Mouse (Mus musculus) monocyte, adult 2 months (primary cell): ENCODE data around the gene Stxbp1.
A peak's percentile ranks its signal among the peaks of the same experiment; 100 is the strongest.

Experiments
- DNase-seq, 2 experiments: peaks; one replicate each; pipeline ENCODE4 v3.0.0; 2022; ENCODE audit warnings: low spot score in 2 of 2, low read depth in 1 of 2

Stxbp1 gene

GRCm38 (mm10) chr2:32795748-32796418 lies 51.2 kb downstream of the Stxbp1 start:
- DNase-seq: no peak

GRCm38 (mm10) chr2:32791297-32791696 lies 55.7 kb downstream of the Stxbp1 start:
- no peak for DNase-seq

- no peak for DNase-seq
Measured at GRCm38 (mm10) chr2:32788581-32788980, 58.5 kb downstream of the Stxbp1 start.

GRCm38 (mm10) chr2:32787176-32787575 lies 59.9 kb downstream of the Stxbp1 start:
- DNase-seq: no peak

- DNase-seq: no peak
Measured at GRCm38 (mm10) chr2:32784048-32784681, 62.9 kb downstream of the Stxbp1 start, which contains the start of gene Cfap157. Gene Cfap157, minus strand, starts transcription at chr2:32784428.

- no peak for DNase-seq
Measured at GRCm38 (mm10) chr2:32781710-32782109, 65.3 kb downstream of the Stxbp1 start.

GRCm38 (mm10) chr2:32779714-32780113 lies 67.3 kb downstream of the Stxbp1 start:
- DNase-seq: no peak

GRCm38 (mm10) chr2:32779131-32779530 lies 67.9 kb downstream of the Stxbp1 start:
- DNase-seq: peak; percentile 12 to 34

GRCm38 (mm10) chr2:32778081-32778480 lies 69.0 kb downstream of the Stxbp1 start:
- no peak for DNase-seq

- no peak for DNase-seq
Measured at GRCm38 (mm10) chr2:32776192-32776591, 70.9 kb downstream of the Stxbp1 start.

GRCm38 (mm10) chr2:32775359-32776074 lies 71.5 kb downstream of the Stxbp1 start, which contains the start of the genes Ttc16 and Ptrh1:
Gene Ttc16, minus strand, starts transcription at chr2:32775633.
Gene Ptrh1, plus strand, starts transcription at chr2:32775786.
- DNase-seq: peak; percentile 94 to 98

GRCm38 (mm10) chr2:32772626-32773279 lies 74.3 kb downstream of the Stxbp1 start:
- DNase-seq: no peak

GRCm38 (mm10) chr2:32771886-32772285 lies 75.2 kb downstream of the Stxbp1 start:
- DNase-seq: no peak

- no peak for DNase-seq
Measured at GRCm38 (mm10) chr2:32769327-32770085, 77.5 kb downstream of the Stxbp1 start.

- DNase-seq: no peak
Measured at GRCm38 (mm10) chr2:32768661-32769285, 78.3 kb downstream of the Stxbp1 start.

GRCm38 (mm10) chr2:32767241-32767640 lies 79.8 kb downstream of the Stxbp1 start:
- DNase-seq: no peak

GRCm38 (mm10) chr2:32763353-32763752 lies 83.7 kb downstream of the Stxbp1 start:
- DNase-seq: no peak

GRCm38 (mm10) chr2:32761859-32762258 lies 85.2 kb downstream of the Stxbp1 start:
- no peak for DNase-seq

- DNase-seq: no peak
Measured at GRCm38 (mm10) chr2:32761361-32761760, 85.7 kb downstream of the Stxbp1 start.

GRCm38 (mm10) chr2:32759001-32759400 lies 88.0 kb downstream of the Stxbp1 start:
- no peak for DNase-seq
